Mouse (Mus musculus) layer of hippocampus, adult 18-20 months (tissue): ENCODE data around the gene Birc2. TPM values are rescaled to one million over a fixed set of nuclear protein-coding genes. Genes with fewer than 3 reads are reported as not detected.

Source experiments
- DNase-seq, 2 experiments: peaks; one replicate each; pipeline ENCODE4 v3.0.0; 2022; ENCODE audit warnings: low spot score in 2 of 2
- total RNA-seq, 2 experiments: library from RNA; stranded (reverse); gene quantifications; 2 replicates each; pipeline ENCODE4 v1.2.3; 2021

The Birc2 gene
- total RNA-seq, 2 experiments from 2014 or later = 33.9 to 38.2 TPM

- no peak for DNase-seq
These were observed 11.3 kb upstream of the Birc2 start for GRCm38 (mm10) chr9:7848191-7848590.

GRCm38 (mm10) chr9:7846667-7847199 lies 9.9 kb upstream of the Birc2 start:
- DNase-seq = no peak

GRCm38 (mm10) chr9:7845216-7845895 lies 8.5 kb upstream of the Birc2 start:
- no peak for DNase-seq

GRCm38 (mm10) chr9:7841221-7841620 lies 4.4 kb upstream of the Birc2 start:
- no peak for DNase-seq

GRCm38 (mm10) chr9:7837806-7838440 lies 1.1 kb upstream of the Birc2 start:
- no peak for DNase-seq

- peak; percentile 11 to 51 for DNase-seq
These were observed 533 bp downstream of the Birc2 start for GRCm38 (mm10) chr9:7836331-7836730.

GRCm38 (mm10) chr9:7835302-7835701 lies 1.6 kb downstream of the Birc2 start:
- DNase-seq = no peak

- no peak for DNase-seq
These were observed 3.4 kb downstream of the Birc2 start for GRCm38 (mm10) chr9:7833421-7833820.

GRCm38 (mm10) chr9:7829531-7830528 lies 7.0 kb downstream of the Birc2 start:
- no peak for DNase-seq

DNA sequence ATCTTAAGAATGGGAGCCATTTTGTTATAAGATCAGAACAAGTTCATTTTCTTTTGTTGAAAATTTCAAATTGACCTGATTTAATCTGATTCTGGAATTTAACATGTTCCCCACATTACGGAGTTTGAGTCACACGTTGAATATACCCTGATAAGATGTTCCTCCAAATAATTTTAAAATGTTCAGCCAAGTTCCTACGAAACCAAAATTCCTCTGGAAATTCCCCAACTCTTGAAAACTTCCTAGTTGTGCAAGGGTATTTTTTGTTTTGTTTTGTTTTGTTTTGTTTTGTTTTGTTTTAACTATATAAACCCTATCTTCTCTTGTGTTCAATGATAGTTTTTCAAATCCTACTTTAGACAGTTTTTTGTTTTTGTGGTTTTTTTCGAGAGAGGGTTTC lies 8.2 kb downstream of the Birc2 start:
- no peak for DNase-seq

DNA sequence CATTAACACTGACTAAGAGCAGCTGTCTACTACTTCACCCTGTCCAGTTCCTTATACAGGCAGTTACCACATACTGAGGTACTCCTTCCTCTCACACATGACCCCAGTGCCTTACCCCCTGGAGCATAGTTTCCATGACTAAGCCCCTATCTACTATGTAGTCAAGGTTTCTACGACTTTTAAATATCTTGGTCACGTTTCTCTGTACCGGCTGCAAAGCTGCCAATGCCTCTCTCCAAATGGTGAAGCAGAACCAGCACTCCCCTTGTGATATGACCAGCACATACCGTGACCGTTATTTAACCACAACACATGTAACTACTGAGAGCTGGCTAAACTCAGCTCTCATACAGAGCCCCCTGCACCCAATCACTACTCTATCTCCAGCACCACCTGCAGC lies 11.9 kb downstream of the Birc2 start:
- DNase-seq = no peak

GRCm38 (mm10) chr9:7822758-7823157 lies 14.1 kb downstream of the Birc2 start:
- no peak for DNase-seq

DNA sequence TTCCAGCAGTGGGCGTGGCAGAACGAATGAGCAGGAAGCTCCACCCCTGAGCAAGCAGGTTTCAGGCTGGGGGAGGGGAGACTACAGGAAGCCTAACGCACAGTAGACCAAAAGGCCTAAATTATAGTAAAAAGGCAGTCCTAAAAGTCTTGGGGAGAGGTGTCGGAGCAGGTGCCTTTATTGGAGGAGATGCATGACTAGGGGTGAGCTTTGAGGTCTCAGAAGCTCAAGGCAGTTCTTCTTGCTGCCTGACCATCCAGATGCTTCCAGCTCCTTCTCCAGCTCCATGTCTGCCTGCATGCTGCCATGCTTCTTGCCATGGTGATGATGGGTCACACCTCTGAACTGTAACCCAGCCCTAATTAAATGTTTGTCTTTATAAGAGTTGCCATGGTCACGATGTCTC lies 31.8 kb downstream of the Birc2 start:
- DNase-seq = no peak

DNA sequence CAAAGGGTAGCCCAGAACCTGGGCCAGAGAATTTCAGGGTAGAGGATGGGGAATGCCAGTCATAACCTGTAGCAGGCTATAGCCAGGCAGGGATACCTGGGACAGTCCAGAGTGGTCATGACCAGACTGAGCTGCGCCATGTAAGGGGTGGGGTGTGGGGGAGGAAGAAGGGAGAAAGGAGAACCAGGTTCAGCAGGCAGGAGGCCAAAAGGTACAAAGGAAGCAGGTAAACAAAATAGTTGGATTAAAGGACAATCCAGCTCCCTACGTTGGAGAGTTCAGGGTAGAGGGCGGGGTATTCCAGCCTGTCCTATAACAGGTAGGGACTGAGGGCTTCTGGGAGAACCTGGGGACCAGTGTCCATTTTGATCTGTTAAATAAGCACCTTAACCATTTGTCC lies 38.3 kb downstream of the Birc2 start:
- DNase-seq = no peak

DNA sequence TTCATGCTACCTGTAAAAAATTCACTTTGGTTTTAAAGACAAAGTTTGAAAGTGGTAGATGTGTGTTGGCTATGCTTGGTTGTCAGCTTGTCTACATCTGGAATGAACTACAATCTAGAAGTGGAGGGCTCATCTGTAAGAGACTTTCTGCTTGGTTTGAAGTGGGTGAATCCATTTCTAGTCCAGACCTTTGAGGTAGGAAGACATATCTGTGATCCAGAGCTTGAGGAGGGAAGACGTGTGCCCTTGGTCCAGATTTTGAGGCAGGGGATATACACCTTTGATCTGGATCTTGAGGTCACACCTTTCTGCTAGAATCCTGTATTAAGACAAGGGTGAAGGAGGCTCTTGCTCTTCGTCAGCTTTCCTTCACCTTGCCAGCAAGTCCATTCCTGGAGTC lies 39.3 kb downstream of the Birc2 start:
- DNase-seq = no peak

GRCm38 (mm10) chr9:7796129-7796864 lies 40.6 kb downstream of the Birc2 start:
- DNase-seq = no peak

DNA sequence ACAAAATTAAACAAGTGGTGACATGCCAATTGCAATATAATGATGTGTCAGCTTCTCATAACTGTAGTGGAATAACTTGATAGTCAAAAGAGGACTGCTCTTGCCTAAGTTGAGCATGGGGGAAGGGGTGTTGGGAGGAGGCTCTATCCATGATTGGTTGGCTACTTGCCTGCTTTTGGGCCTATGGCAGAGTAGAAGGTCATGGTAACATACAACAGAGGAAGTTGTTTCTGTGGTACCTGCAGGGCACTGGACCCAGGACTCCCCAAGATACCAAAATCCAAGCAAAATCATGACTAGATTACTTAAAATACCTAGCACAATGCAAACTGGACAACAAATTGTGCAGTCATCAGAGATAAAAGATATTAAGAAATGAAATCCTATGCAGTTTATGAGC lies 41.3 kb downstream of the Birc2 start:
- DNase-seq = no peak

- no peak for DNase-seq
These were observed 43.3 kb downstream of the Birc2 start for GRCm38 (mm10) chr9:7793561-7793960.

- peak in 1 of 2 experiments; percentile 36 for DNase-seq
These were observed 46.2 kb downstream of the Birc2 start for GRCm38 (mm10) chr9:7790580-7791084.

- DNase-seq = no peak
These were observed 46.9 kb downstream of the Birc2 start for GRCm38 (mm10) chr9:7789764-7790575.
